Mouse (Mus musculus) heart, adult 9 months (tissue): ENCODE measurements around the gene Dnm3.

ENCODE experiments used
- DNase-seq, 2 experiments: peaks; one replicate each; pipeline ENCODE4 v3.0.0; 2022; ENCODE audit warnings: low spot score in 2 of 2

Gene Dnm3

GRCm38 (mm10) chr1:162327631-162328030, 150.2 kb downstream of the Dnm3 start:
- no peak for DNase-seq

DNA sequence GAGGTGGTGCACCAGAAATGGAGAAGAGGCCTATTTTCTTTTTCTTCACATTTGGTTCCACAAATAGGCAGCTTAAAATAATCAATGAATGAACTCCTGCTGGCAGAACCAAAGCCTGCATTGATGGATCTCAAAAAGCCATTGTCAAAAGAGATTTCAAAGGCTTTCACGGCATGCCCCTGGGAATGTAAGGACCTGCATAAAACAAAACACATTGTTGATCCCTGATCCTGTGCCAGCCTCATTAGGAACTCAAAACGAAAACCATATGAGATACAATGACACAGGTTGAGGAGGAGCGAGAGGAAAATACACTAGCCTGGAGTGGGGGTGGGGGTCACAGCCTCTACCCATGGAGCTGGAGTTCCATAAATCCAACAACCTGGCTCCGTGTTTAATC, 153.4 kb downstream of the Dnm3 start:
- DNase-seq = no peak

GRCm38 (mm10) chr1:162323142-162323541, 154.7 kb downstream of the Dnm3 start:
- peak; percentile 12 to 52 for DNase-seq

GRCm38 (mm10) chr1:162313451-162314276, 164.2 kb downstream of the Dnm3 start:
- peak in 1 of 2 experiments; percentile 30 for DNase-seq

DNA sequence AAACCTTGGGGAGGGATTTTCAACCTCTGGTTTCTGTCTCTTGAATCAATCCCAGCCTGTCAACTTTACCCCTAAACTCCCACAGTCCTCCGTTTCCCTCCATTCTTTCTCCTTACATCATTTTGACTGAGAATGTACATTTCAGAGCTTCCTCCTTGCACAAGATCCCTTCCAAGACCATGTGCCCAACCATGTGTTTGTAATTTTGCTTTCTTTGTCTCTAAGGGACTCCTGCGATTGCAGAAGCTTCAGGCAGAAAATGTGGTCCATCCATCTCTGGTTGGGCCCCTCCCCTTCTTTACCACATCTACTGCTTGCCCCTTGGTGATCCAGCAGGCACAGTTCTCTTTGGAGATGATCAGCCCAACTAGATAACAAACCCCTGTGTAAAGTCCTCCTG, 165.2 kb downstream of the Dnm3 start:
- no peak for DNase-seq

DNA sequence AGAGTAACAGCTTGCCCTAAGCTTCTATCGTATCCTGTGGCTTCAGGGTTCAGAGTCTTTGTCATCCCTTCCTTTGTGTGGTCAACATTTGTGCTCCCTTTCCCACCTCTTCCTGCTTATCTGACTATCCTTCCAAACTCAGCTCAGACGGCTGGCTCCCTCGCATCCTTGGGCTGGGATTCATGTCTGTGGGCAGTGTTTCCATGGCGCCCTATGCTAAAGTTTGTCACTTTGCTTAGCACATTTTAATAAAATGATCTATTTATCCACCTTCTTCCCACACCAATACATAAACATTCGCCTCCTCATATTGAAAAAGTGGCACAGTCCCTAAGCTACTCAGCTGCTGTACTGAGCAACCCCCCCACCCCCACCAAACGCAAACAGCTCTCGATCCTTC, 165.7 kb downstream of the Dnm3 start:
- DNase-seq = no peak

GRCm38 (mm10) chr1:162305247-162305646, 172.6 kb downstream of the Dnm3 start:
- DNase-seq = no peak

DNA sequence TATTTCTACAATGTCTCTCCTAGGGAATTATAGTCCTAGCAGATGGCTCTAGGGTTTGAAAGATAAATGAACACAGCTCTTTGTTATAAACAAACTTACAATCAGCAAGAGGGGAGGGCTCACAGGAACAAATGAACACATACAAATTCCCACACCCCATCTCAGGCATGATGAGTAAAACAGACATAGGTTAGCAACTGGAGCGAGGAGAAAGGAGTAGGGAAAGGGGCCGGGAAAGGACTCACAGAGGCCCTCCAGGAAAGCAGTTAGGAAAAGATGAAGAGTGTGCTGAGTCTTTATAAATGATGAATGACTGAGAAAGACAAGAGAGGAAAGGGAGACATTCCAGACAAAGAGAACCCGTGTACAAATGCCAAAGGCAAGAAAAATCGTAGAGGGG, 175.4 kb downstream of the Dnm3 start:
- DNase-seq = no peak

GRCm38 (mm10) chr1:162299558-162300319, 178.1 kb downstream of the Dnm3 start:
- peak; percentile 40 to 57 for DNase-seq

GRCm38 (mm10) chr1:162298527-162298926, 179.3 kb downstream of the Dnm3 start:
- DNase-seq = no peak

- no peak for DNase-seq
These were observed 182.4 kb downstream of the Dnm3 start for GRCm38 (mm10) chr1:162295443-162295842.

DNA sequence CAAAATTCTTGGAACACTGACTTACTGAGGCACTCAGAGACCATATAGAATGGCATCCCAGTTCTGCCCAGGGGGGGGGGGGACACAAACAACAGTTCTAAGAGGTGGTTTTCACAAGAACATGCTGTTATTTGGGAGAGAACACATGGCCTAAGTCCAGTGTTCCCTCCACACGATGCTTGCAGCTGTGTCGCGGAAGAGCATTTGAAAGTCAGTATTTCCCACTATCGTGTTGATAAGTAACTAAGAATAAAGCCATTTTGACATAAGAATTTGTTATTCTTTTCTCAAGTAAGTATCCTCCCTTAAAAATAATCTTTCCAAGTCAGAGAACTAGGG, 183.3 kb downstream of the Dnm3 start:
- peak; percentile 10 to 44 for DNase-seq

DNA sequence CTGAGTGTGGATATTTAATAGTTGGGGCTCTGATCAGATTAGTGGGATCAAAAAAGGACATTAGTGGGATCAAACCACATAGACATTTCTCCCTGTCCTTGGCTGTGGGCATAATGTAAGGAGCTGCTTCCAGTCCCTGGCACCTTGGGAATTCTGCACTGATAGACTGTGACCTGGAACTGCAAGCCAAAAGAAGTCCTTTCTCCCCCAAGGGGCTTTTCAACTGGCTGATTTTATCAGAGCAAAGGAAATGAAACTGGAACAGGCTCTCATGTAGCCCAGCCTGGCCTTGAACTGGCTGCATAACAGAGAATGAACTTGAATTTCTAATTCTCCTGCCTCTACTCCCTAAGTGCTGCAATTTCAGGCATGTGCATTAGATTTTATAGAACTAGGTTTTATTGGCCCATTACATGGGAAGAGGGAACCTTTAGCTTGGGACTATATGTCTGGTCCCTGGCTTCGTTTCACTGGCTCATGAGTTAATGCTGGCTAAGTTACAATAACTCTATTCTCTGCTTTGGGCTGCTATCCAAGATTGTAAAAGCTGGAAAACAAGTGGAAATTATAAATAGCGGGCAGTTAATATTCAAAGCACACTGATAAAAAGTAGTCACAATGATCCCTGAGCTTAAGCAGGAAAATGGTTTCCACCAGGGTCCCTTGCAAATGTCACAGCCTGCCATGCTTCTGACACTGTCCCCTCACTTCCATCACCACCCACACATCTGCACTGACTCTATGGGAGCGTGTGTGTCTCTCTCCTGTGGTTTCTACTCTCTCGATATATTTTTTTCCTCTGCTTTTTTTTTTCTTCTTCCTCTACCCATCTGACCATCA, 183.9 kb downstream of the Dnm3 start:
- DNase-seq = peak; percentile 15 to 24

DNA sequence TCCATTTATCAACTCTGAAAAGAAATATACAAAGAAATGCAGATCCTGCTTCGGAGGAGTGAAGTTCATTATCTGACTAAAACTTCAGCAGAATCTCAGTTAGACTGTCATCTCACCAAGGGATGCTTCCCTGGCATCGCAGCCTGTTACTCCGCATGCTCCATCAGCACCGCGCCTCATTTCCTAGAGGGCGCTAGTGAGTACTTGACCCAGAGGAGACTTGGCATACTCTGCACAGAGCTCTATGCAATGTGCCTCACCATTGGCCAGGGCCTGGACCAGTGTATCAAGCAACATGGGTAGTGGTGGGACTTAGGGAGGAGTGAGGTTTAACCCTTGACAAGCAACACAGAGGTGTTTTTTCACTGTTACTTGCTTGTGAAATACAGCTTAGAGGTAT, 190.9 kb downstream of the Dnm3 start:
- DNase-seq = no peak

- DNase-seq = no peak
These were observed 195.9 kb downstream of the Dnm3 start for GRCm38 (mm10) chr1:162281981-162282381.

GRCm38 (mm10) chr1:162280052-162280451, 197.8 kb downstream of the Dnm3 start:
- no peak for DNase-seq

DNA sequence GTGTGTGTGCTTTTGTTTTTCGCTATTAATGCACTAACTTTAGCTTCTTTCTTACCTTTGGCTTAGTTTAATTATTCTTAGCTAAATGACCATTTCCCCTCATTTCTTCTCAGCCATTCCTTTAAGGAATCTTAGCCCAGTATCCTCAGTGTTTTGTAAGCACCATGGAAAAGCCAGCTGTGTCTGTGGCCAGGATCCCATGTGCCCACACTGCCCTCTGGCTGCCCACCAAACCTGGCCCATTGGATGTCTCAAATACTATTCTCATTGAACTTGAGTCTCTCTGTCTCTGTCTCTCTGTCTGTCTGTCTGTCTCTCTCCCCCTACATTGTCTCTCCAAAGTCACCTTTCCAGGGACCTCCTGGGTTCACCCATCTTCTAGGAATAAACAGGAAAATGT, 201.8 kb downstream of the Dnm3 start:
- no peak for DNase-seq

- DNase-seq = no peak
These were observed 203.1 kb downstream of the Dnm3 start for GRCm38 (mm10) chr1:162274674-162275248.

DNA sequence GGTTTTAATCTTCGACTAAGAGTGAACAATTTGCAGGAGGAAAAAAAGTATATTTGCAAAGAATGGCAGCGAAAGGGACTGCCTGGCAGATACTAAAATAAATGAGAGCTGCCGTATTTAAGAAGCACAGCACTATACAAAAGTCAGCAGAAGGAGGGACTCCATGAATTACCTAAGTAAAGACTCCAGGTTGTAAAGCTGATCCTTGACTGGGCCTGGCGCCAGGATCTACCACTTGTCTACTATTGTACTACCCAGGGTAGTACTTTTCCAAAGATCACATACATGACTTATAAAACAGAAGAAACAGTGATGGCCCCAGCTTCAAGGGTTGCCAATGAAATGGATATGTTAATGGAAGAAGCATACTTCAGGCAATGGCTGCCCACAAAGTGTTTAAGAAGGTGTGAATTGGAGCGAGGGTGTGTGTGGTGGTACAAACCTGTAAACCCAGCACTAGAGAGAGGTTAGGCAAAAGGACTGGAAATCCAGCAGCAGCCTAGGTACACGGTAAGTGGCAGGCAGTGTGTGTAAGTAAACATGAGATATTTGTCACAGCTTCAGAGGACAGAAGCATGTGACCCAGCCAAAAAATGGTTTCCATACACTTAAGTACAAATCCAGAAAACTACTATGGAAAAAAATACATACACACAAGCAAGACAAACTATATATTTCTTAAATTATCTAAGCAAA, 220.8 kb downstream of the Dnm3 start:
- DNase-seq = no peak

GRCm38 (mm10) chr1:162254944-162255343, 222.9 kb downstream of the Dnm3 start:
- DNase-seq = no peak

- DNase-seq = peak in 1 of 2 experiments; percentile 11
These were observed 223.7 kb downstream of the Dnm3 start for GRCm38 (mm10) chr1:162253971-162254641.
